Mouse (Mus musculus) layer of hippocampus, postnatal 25 days (tissue): Measurements from ENCODE around the gene Spata1. TPM values are rescaled to one million over a fixed set of nuclear protein-coding genes. Genes with fewer than 3 reads are reported as not detected.
"Not testable (repeated sequence)": the region's sequence is repeated elsewhere in the genome, so short reads cannot be mapped to it uniquely, and the experiment has no call there.

ENCODE experiments used
- DNase-seq, 2 experiments: peaks; one replicate each; pipeline ENCODE4 v3.0.0; 2022; ENCODE audit warnings: mixed read lengths in 2 of 2, low spot score in 1 of 2; ENCODE audit errors: extremely low spot score in 1 of 2
- total RNA-seq, 2 experiments: library from RNA; stranded (reverse); gene quantifications; 2 replicates each; pipeline ENCODE4 v1.2.3; 2021

The Spata1 gene
- total RNA-seq, 2 experiments from 2014 or later = 2.3 to 4.0 TPM

- no peak for DNase-seq
These were observed 36.6 kb downstream of the Spata1 start for GRCm38 (mm10) chr3:146462939-146463338.

- no peak for DNase-seq
These were observed 48.2 kb downstream of the Spata1 start for GRCm38 (mm10) chr3:146451375-146451774.

GRCm38 (mm10) chr3:146450371-146450841 lies 49.1 kb downstream of the Spata1 start:
- DNase-seq = peak; percentile 82 to 89

GRCm38 (mm10) chr3:146449745-146450250 lies 49.8 kb downstream of the Spata1 start, which contains the start of gene Ctbs:
Gene Ctbs, plus strand, starts transcription at chr3:146449795.
- no peak for DNase-seq

GRCm38 (mm10) chr3:146448969-146449368 lies 50.6 kb downstream of the Spata1 start:
- DNase-seq = no peak

- no peak for DNase-seq
These were observed 51.2 kb downstream of the Spata1 start for GRCm38 (mm10) chr3:146448372-146448771.

GRCm38 (mm10) chr3:146447598-146447997 lies 52.0 kb downstream of the Spata1 start:
- DNase-seq = no peak

- DNase-seq = no peak
These were observed 52.4 kb downstream of the Spata1 start for GRCm38 (mm10) chr3:146447156-146447555.

- DNase-seq = no peak
These were observed 54.7 kb downstream of the Spata1 start for GRCm38 (mm10) chr3:146444880-146445279.

- DNase-seq = no peak
These were observed 56.2 kb downstream of the Spata1 start for GRCm38 (mm10) chr3:146443380-146443779.

GRCm38 (mm10) chr3:146442936-146443335 lies 56.6 kb downstream of the Spata1 start:
- no peak for DNase-seq

- DNase-seq = no peak
These were observed 57.1 kb downstream of the Spata1 start for GRCm38 (mm10) chr3:146442484-146442883.

- peak in 1 of 2 experiments; percentile 2 for DNase-seq
These were observed 59.1 kb downstream of the Spata1 start for GRCm38 (mm10) chr3:146440422-146440821.

GRCm38 (mm10) chr3:146440011-146440410 lies 59.5 kb downstream of the Spata1 start:
- DNase-seq = peak in 1 of 2 experiments; percentile 6

GRCm38 (mm10) chr3:146436114-146436513 lies 63.4 kb downstream of the Spata1 start:
- DNase-seq = no peak

GRCm38 (mm10) chr3:146435533-146435932 lies 64.0 kb downstream of the Spata1 start:
- DNase-seq = no peak

- DNase-seq = no peak
These were observed 64.9 kb downstream of the Spata1 start for GRCm38 (mm10) chr3:146434686-146435085.

GRCm38 (mm10) chr3:146433681-146434350 lies 65.7 kb downstream of the Spata1 start:
- no peak for DNase-seq

- not testable (repeated sequence) for DNase-seq
These were observed 66.5 kb downstream of the Spata1 start for GRCm38 (mm10) chr3:146433063-146433462.

GRCm38 (mm10) chr3:146426489-146426888 lies 73.1 kb downstream of the Spata1 start:
- DNase-seq = no peak

- no peak for DNase-seq
These were observed 73.7 kb downstream of the Spata1 start for GRCm38 (mm10) chr3:146425902-146426301.

GRCm38 (mm10) chr3:146424306-146424900 lies 75.2 kb downstream of the Spata1 start:
- no peak for DNase-seq
